Mouse (Mus musculus): ENCODE data around the gene Mpp4.

Mpp4 gene

DNA sequence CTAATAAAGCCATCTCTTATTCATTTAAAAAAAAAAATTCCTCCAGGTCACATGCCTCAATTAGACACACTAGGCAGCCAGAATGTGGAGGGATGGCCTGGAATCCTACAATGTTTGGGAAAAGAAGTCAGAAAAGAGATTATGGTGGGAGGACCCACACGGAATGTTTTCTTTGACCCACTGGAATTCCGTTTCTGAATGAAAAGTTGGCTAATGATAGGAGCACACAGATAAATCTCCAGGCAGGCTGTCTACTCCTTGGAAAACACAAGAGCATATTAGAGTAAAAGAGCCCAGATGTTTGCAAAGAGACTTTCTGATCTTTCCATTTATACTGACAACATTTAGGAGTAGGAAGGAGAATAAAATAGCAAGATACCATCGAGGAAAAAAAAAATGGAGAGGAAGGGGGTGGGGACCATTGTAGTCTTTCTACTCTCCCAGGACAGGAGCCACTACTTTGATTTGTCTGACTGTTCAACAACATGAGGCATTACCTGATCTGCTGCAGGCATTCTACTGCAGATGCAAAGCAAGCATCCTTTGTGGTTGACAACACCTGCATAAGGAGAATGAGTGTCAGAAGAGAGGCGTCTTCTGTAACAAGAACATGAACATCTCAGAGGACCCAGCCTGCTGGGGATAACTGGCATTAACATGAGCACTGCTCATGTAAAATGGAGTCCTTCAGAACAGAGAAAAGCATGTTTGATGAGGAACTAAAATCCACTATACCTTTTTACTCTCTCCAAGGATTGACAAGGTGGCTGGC lies 4.7 kb upstream of the Mpp4 start:
- no peak for DNase-seq (ENCODE audit: low spot score)

DNA sequence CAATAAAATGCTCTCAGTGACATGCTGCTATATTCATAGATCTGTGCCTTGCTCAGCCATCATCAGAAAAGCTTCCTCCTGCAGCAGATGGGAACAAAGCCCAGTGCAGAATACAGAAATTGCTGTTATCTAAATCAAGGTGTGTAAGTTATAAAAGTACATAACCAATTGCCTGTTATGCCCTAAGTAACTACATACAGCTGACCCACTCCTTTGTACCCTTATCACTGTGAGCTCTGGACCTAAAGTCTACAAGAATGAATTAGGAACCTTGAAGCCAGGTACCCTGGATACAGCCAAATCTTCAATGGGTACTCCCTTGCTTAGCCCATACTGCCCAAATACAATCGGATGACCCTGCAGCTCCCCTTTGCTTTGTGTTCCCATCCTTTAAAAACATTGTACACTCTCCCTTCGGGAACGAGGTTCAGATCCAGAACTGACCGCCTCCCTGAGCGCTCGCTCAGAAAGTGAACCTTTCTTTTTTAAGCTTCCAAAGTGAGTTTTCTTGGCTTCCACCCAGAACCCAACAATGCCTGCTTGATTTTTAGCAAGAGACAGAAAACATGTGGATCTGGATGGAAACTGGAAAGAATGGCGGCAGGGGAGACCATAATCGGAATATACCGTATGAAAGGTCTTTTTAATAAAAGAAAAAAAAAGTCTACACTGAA lies 3.2 kb upstream of the Mpp4 start:
- DNase-seq (ENCODE audit: low spot score): no peak

DNA sequence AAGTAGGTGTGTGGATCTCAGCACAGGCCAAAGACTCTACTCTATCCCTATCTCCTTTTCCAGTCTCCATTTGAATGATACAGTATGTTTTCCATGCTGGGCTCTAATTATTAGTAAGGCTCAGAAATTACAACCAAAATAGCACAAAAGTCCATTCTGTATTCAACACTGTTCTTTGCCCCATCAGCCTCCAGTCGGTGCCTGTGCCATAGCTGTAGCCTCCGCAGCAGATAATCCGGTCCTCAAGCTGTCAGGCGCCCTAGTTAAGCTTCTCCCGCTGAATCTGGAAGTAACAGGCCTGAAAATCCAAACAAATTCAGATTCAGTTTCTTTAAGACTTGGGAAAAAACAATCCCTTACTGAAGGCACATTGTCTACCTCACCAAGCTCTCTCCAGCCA lies 729 bp upstream of the Mpp4 start:
- DNase-seq (ENCODE audit: low spot score): no peak

DNA sequence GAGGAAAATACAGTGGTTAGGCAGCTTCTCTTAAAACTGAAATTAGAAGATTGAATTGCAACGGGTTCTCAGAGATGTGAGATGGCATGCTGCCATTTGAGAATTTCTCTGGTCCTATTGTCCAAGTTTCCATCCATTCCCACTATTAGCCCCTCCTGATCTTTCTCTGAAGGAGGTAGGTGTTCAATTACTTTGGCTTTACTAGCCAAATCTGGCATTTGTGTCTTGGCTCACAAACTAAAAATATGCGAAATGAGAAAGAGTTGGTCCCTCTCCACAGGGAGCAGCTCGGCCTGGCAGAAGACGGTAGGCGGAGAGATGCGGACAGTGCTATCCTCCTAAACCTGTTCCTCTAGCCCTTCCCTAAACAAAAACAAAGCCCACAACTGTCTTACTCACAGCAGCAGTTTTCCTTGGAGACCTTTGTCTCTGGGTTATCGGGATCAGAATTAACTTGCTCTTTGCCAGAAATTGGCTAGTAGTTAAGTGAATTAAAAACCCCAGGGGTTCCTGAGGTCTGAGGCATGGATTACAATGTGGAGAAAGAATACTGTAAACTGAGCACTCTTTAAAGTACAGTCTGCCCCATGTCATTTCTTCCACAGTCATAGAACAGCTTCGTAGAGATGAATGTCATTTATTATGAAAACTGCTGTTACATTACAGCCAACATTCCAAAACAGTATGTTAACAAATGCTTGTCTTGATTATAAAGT lies 722 bp downstream of the Mpp4 start:
- DNase-seq (ENCODE audit: low spot score): no peak

DNA sequence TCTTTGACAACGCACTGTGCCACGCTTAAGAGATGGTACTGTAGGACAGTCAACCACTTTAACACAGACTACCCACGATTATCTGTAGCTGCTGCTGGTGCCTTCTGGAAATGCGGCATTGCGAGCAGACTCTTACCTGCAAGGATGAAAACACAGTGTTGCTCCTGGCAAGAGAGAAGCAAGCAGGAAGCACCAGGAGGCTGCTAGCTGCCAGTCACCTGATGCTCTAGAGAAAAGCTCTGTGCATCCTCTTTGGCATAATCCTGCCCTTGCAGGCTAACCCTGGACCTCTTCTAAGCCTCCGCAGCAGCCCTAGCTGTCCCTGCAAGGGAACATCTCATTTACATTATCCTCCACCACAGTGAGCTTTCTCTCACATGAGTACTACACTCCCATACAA lies 1.8 kb downstream of the Mpp4 start:
- no peak for DNase-seq (ENCODE audit: low spot score)

GRCm38 (mm10) chr1:59160871-59161270 lies 2.3 kb downstream of the Mpp4 start:
- DNase-seq (ENCODE audit: low spot score): no peak

DNA sequence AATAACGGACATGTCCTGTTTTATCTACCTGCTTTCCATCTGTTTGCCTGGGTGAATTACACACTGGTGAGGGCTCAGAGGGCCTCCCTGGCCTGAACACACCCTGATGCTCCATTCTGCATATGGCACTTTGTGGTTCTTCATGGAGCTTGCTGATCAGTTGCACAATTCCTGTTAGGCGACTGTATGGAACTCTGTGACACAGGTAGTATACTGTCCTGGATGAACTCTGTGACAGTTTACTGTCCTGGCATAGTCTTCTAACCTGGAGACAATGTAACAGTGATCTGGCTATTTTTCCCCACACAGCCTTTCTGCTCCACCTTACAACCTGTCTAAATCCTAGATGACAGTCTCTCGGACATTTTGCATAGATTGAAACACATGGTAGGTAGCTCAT lies 4.1 kb downstream of the Mpp4 start:
- no peak for DNase-seq (ENCODE audit: low spot score)

- no peak for DNase-seq (ENCODE audit: low spot score)
Measured at GRCm38 (mm10) chr1:59158498-59158897, 4.7 kb downstream of the Mpp4 start.

DNA sequence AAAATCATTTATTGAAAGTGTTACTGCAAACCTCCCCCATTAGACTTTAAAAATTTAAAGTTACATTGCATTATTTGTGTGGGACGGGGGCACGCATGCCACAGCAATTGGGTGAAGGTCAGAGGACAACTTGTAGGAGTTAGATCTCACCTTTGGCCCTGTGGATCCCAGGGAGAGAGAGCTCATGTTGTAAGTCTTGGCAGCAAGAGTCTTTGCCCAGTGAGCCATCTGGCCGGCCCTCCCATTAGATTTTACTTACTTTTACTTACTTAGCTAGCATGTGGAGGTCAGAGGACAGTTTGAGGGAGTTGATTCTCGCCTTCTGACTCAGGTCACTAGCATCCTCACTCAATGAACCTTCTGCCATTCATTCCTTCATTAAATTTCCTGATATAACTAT lies 5.3 kb downstream of the Mpp4 start:
- DNase-seq (ENCODE audit: low spot score): no peak

DNA sequence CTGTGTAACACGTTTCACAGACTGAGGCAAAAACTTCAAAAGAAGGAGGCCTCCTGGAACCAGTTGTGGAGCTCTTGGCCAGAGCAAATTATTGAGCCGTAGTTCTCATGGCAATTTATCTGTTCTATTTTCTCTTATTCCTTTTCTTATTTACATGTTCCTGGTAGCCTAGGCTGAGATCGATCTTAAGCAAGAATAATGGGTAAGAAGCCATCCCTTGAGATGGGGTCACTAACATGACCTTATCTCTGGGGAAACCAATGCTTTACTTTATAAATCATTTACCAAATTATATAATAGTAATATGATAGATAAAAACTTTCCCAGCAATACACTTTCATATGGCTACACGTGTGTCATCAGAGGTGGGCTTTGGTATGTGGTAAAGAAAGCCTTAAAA lies 10.8 kb downstream of the Mpp4 start:
- no peak for DNase-seq (ENCODE audit: low spot score)

DNA sequence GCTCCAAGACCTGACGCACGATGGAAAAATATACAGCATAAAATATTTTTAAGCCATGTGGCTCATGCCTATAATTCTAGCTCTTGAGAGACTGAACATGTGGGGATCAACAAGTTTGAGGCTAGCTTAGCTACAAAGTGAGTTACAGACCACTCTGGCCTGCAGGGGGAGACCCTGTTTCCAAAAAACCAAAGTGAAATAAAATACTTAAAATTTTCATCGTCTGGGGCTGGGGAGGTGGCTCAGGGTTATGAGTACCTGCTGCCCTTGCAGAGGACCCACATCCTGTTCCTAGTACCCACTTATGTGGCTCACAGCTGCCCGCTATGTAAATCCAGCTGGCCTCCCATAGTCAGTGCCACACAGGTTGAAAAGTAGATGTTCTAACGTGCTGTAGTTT lies 12.6 kb downstream of the Mpp4 start:
- no peak for DNase-seq (ENCODE audit: low spot score)

- no peak for DNase-seq (ENCODE audit: low spot score)
Measured at GRCm38 (mm10) chr1:59144543-59144942, 18.6 kb downstream of the Mpp4 start.

DNA sequence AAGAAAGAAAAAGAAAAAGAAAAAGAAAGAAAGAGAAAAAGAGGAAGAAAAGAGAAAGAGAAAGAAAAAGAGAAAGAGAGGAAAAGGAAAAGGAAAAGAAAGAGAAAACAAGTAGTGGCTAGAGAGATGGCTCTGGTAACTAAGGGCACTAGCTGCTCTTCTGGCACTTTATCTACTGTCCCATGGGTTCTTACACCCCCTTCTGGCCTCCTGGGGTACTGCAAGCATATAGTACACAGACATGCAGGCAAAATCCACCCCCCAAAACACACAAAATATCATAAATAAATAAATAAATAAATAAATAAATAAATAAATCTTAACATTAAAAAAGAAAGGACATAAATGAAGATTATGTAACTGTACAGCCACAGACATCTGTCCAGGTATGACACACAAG lies 20.4 kb downstream of the Mpp4 start:
- no peak for DNase-seq (ENCODE audit: low spot score)

GRCm38 (mm10) chr1:59134419-59134818 lies 28.8 kb downstream of the Mpp4 start:
- no peak for DNase-seq (ENCODE audit: low spot score)

DNA sequence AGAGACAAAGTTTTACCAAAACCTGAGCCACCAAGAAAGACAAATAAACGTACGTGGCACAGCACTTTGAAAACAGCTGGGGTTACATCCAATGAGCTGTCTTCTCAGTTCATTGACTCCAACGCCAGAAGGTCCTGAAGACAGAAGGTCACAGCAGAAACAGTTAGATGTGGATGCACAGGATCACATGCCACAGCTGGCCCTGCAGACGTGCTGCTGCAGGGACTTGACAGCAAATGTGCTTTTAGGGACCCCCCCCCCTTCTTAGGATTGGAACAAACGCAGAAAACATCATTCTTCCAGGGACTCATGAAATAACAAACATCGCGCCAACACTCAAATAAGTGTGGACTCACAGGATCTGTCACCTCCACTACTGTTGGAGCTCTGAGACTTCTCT lies 34.3 kb downstream of the Mpp4 start:
- DNase-seq (ENCODE audit: low spot score): no peak

DNA sequence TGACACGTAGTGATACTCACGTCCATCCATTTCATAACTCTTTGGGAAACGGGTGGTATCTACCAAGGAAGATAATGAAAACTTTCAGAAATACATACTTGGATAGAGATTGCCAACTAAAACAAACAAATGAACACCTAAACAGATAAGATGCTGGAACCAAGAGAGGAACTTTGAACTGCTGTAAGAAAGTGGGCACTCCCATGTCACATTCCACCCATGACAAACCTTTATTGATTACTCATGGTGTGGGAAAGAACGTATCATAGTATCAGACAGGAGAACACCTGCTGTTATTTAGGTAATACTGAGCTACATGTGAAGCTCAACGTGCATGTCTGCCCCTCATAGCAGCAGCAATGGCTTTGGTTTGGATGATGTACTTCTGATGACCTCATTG lies 37.6 kb downstream of the Mpp4 start:
- no peak for DNase-seq (ENCODE audit: low spot score)

DNA sequence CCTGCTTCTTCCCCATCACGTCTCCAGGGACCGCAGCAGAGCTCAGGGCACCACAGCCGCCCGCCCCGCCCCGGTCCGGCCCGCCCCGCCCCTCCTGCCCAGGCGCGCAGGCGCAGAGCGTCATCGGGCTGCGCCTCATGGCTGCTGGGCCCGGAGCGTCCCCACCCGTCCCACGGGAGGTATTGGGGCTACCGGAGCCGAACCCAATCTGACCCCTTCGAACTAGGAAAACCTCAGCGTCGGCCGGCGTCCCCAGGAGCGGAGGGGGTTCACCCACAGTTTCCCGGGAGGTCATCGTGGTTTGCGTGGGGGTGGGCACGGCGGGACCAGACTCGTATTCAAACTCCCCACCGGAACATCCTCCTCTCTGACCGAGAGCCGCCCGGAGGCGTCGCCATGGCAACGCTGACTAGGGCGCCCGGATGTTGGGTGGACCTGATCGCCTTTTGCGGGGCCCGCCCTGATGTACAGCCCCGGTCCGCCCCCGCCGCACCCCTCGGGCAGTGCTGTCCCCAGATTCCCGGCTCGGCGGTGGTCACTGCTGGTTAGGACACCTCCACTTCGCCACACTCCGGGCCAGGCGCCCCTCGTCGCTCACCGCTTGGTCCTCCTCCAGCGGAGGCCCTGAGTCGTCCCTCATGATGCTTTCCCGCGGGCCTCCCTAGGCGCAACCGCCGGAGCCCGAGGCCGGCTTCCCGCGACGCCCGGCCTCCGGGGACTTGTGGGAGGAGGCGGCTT lies 43.3 kb downstream of the Mpp4 start, which contains the start of gene Tmem237:
TSS of gene Tmem237 (minus strand) at position 689 of the 738 bp plus-strand sequence.
- peak; percentile 87 for DNase-seq (ENCODE audit: low spot score)

GRCm38 (mm10) chr1:59110524-59110923 lies 52.7 kb downstream of the Mpp4 start:
- no peak for DNase-seq (ENCODE audit: low spot score)

- no peak for DNase-seq (ENCODE audit: low spot score)
Measured at GRCm38 (mm10) chr1:59102071-59102470, 61.1 kb downstream of the Mpp4 start.

GRCm38 (mm10) chr1:59101020-59101419 lies 62.2 kb downstream of the Mpp4 start:
- DNase-seq (ENCODE audit: low spot score): no peak

GRCm38 (mm10) chr1:59094705-59095104 lies 68.5 kb downstream of the Mpp4 start, which contains the start of gene C2cd6:
Gene C2cd6 (minus strand): TSS chr1:59094900.
- DNase-seq (ENCODE audit: low spot score): no peak

Measured in left cerebral cortex, adult 11 months (tissue).